Mouse (Mus musculus) adipocyte (in vitro differentiated cells): ENCODE measurements at regions not wholly inside any gene's neighbourhood (a gene's known extent, or its start where the extent isn't known, plus 50 kb on each side); places are given as distances from the start of the nearest gene placed in this dataset.
"Not testable (repeated sequence)": the region's sequence is repeated elsewhere in the genome, so short reads cannot be mapped to it uniquely, and the experiment has no call there.

Experiments used
- DNase-seq: peaks from one replicate; pipeline ENCODE4 v3.0.0-alpha.2; 2016; ENCODE audit warnings: low spot score

DNA sequence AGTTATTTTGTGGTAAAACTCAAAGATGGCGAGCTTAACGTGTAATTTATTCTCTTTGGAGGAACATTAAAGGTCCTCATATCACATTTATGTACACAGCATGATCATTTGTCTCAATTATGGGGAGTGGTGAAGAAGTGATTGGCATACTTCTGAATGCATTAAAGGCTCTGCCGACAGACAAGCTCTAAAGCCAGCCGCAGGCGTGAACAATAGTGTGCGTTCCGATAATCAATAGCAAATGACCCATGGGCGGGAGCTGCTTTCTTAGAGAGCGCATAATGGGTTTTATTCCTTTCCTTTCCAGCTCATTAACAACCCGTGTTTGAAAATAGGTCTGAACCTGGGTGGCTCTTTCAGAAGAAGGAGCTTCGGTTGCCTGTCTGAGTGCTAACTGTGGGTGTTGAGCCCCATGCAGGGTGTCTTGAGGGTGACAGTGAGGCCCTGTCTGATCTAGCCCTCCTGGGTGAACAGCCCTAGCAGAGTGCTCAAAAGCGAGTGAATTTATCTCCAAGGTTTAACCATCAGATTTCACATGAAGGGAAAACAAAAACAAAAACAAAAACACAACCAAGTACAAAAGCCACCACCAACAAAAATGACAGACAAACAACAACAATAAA is 210.5 kb downstream of the Zfp619 start:
- no peak for DNase-seq

GRCm38 (mm10) chr7:39728930-39729329 is 211.4 kb downstream of the Zfp619 start:
- no peak for DNase-seq

GRCm38 (mm10) chr7:39729723-39730122 is 212.2 kb downstream of the Zfp619 start:
- DNase-seq, result no peak

- no peak for DNase-seq
Observed at GRCm38 (mm10) chr7:39732790-39733189, 215.2 kb downstream of the Zfp619 start.

GRCm38 (mm10) chr7:39748395-39748794 is 230.8 kb downstream of the Zfp619 start:
- DNase-seq, result not testable (repeated sequence)

DNA sequence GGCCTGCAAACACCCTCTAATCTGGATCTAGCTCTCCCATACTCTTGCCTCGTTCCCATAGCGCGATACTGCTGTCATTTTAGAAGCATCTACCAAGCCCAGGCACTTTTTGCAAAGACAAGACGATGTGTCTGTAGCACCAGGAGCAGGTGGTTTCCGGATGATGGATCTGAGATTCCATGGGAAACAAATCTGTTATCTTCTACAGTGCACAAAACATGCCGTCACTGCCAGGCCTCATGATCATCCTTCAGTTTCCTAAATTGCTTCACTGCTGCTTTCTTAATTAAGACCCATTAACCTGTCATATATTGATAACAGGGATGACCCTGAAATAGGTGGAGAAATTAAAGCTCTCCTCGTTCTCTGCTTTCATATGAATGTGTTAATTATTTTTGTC is 232.9 kb downstream of the Zfp619 start:
- no peak for DNase-seq

DNA sequence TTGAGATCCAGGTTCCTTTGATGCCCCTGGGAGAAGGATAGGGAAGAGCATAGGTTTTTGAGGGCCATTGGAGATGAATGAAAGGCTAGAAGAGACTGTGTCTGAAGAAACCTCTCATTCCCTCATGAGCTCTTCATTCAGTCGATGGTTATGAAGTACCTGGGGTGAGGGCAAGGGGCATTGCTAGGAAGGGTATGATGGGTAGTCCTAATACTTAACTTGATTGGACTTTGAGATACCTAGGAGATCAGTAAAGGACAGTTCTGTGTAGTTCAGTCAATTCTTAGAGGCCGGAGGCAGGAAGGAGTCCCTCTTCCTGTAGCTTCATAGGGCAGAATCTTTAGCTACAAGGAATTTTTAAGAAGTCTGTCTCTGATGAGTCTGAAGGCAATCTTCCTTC is 246.8 kb downstream of the Zfp619 start:
- no peak for DNase-seq

- no peak for DNase-seq
Observed at GRCm38 (mm10) chr7:39765094-39765493, 247.5 kb downstream of the Zfp619 start.

DNA sequence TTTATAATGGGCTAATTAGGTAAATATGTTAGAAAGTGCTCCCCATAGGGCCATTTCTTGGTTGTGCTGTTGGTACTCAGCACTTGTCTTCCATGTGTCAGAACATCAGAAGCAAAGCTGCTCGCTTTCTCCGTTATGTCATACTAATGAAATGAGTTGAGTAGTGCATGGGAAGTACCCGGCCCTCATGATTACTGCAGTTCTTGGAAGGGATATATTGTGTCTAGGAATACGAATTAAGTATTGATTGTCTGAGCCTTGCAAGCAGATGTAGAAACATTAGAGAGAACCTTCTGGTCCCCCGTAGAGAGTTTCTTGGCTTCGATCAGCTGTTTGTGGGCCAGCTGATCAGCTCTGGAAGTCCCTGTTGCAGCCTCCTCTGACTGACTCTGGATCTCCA is 255.7 kb downstream of the Zfp619 start:
- no peak for DNase-seq

- DNase-seq, result no peak
Observed at GRCm38 (mm10) chr7:39789321-39789720, 271.8 kb downstream of the Zfp619 start.

DNA sequence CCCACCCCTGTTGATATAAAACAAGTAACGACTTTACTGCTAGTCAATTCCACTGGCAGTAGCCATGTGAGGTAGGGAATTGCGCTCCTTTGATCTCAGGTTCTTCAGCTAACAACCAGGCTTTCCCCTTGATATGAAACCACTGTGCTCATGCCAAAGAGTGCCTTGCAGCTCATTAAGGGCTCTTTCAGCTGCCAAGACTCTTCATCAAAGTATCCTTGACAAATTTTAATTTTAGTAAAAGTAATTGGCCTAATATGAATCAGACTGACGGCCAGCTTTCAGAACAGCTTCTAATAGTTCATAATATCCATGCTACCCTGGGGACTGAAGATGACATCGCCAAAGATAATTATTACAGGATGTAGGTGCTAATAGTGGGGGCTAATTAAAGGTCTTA is 272.3 kb downstream of the Zfp619 start:
- DNase-seq, result no peak

- no peak for DNase-seq
Observed at GRCm38 (mm10) chr7:39794751-39795150, 277.2 kb downstream of the Zfp619 start.

DNA sequence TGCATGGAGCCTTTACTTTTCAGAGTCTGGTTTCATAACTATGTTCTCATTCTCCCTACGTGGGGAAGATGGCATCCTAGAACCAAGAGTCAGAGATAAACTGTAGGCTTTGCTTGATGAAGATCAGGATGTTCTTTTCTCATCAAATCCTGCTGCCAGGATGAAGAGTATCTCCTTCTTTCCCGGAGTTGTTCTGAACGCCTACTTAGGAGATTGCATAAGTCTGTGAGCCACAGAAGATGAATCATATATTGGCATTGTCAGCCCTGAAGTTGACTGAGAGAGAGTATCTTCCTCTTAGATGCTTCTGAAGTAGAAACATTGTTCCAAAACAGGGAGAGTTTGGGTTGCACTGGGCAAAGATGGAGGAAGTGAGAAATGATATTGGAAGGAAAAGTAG is 286.7 kb downstream of the Zfp619 start:
- DNase-seq, result no peak

GRCm38 (mm10) chr7:39818036-39818435 is 300.5 kb downstream of the Zfp619 start:
- no peak for DNase-seq

DNA sequence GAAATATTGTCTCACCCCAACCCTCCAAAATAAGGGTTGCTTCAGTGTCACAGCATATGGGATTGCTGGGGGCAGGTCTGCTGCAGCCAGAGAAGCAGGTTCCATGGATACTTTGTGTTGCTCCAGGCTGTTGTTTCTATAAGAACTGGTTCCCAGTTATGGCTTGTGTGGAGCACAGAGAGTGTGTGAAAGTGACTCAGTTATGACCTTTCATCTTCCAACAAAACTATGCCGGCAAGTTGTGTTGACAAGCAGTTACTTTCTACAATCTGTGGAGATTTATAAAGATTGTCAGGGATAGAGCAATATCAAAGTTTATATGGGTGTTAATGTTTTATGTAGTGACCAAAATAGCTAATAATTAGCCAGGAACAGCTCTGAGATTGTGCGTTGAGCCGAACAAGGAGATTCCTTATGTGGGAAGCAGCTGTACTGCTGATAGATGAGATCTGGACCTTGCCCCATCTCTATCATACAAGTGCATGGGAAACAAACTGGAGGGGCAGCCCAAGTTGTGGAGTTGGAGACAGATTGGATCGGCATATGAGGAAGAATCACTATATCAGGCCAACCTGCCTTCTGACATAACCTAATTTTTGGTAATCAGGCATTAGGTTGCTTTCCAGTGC is 305.1 kb downstream of the Zfp619 start:
- no peak for DNase-seq

DNA sequence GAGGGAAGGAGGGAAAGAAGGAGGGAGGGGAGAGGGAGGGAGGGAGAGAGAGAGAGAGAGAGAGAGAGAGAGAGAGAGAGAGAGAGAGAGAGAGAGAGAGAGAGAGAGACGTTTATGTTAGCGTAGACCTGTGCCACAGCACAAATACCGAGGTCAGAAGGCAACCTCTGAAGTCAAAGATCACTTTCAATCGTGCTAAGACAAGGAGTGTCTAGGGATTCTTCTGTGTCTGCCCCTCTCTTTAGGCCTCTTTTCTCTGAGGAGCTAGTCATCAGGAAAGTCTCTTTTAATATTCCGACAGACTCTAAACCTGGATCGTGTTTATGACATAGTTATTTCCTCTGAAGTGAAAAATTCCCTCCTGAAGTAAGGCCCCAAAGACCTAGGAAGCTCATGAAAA is 310.8 kb downstream of the Zfp619 start:
- no peak for DNase-seq

- DNase-seq, result no peak
Observed at GRCm38 (mm10) chr7:39830831-39831230, 313.3 kb downstream of the Zfp619 start.

GRCm38 (mm10) chr7:39841988-39842387 is 324.4 kb downstream of the Zfp619 start:
- no peak for DNase-seq

GRCm38 (mm10) chr7:39847914-39848782 is 330.6 kb downstream of the Zfp619 start:
- peak; percentile 72 for DNase-seq

GRCm38 (mm10) chr7:39857301-39857700 is 339.7 kb downstream of the Zfp619 start:
- no peak for DNase-seq

DNA sequence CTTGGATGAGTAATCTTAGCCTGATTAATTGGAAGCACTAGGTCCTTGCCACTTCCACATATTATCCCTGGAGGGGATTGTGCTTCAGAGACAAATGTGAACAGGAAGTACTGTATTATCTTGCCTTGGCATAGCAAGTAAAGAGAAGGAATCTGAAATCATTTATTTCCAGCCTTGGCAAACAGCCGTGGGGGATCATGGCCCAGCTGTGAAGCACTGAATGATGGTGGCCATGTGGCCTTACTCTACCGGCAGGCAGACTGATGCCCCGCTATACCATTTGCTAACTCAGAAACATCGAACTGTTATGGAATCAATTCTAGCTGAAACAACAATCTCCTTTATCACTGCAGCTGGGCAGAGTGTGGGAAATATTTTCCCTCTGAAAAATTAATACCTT is 345.3 kb downstream of the Zfp619 start:
- DNase-seq, result no peak

GRCm38 (mm10) chr7:39864130-39864529 is 346.6 kb downstream of the Zfp619 start:
- no peak for DNase-seq

DNA sequence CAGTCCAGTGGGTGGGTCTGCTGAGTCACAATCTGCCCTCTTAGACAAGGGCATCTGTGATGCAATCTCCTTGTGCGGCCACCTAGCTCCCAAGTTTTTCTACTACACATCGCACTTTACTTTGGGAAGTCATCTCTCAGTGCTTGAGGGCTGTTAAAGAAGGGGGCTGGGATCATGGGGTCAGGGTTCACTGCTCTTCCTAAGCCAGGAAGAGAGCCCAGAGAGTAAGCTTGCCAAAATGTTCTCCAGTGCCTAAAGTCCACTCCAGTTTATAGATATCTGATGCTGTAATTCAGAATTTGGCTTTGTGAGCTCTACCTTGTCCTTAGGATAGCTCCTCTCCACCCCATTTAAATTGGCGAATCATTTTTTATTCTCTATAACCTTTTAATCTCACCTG is 347.2 kb downstream of the Zfp619 start:
- peak; percentile 9 for DNase-seq
